Mouse (Mus musculus) kidney, adult 2 months (tissue): ENCODE data around the gene Ctnnbl1. TPM values are rescaled to one million over a fixed set of nuclear protein-coding genes. Genes with fewer than 3 reads are reported as not detected.

ENCODE experiments used
- DNase-seq: peaks from one replicate; pipeline ENCODE4 v3.0.0; 2021
- H3K27ac ChIP-seq: fragments of 200-500 bp; 2 replicates; pipeline ENCODE4 v1.5.1; 2012; ENCODE audit warnings: low read depth, low read length, control low read depth, inconsistent platforms; ENCODE audit not compliant: insufficient read depth
- H3K27me3 ChIP-seq: fragments of 200-500 bp; replicated peaks from 2 replicates; pipeline ENCODE4 v1.6.1; 2012; ENCODE audit warnings: mild to moderate bottlenecking, moderate library complexity, low read length, inconsistent platforms; ENCODE audit not compliant: control insufficient read depth, insufficient read depth
- H3K36me3 ChIP-seq: fragments of 200-500 bp; 2 replicates; pipeline ENCODE4 v1.6.1; 2012; ENCODE audit warnings: mild to moderate bottlenecking, moderate library complexity, low read length, inconsistent platforms; ENCODE audit not compliant: control insufficient read depth, insufficient read depth
- H3K4me1 ChIP-seq: fragments of 200-500 bp; 2 replicates; pipeline ENCODE4 v1.6.1; 2011; ENCODE audit warnings: low read length; ENCODE audit not compliant: control insufficient read depth, insufficient read depth
- H3K4me3 ChIP-seq: fragments of 200-500 bp; 2 replicates; pipeline ENCODE4 v1.5.1; 2011; ENCODE audit warnings: mild to moderate bottlenecking, low read depth, low read length, control low read depth; ENCODE audit not compliant: insufficient read depth
- CTCF ChIP-seq: fragments of 200-500 bp; conservative IDR thresholded peaks from 2 replicates; pipeline ENCODE4 v1.5.1; 2011; ENCODE audit warnings: low read depth, mild to moderate bottlenecking, control low read depth, low read length, moderate library complexity, mixed read lengths; ENCODE audit not compliant: insufficient read depth, insufficient read length
- POLR2A ChIP-seq: fragments of 200-500 bp; IDR thresholded peaks from one replicate; pipeline ENCODE4 v1.6.1; 2011; ENCODE audit warnings: low read depth, low read length, control low read depth
- WGBS: fragments of 180-500 bp; shearing (Covaris S2); methylation state at CpG from one replicate; pipeline ENCODE4 v1.1.7; 2018; 5-methylcytosine and 5-hydroxymethylcytosine counted together
- polyA plus RNA-seq: library from polyadenylated mRNA; depleted of rRNA; stranded (reverse); fragments of >200 nt; gene quantifications from 2 replicates; pipeline ENCODE4 v1.2.3, GENCODE M21; 2012

The Ctnnbl1 gene
- polyA plus RNA-seq, 1 experiment = 16.7 TPM

DNA sequence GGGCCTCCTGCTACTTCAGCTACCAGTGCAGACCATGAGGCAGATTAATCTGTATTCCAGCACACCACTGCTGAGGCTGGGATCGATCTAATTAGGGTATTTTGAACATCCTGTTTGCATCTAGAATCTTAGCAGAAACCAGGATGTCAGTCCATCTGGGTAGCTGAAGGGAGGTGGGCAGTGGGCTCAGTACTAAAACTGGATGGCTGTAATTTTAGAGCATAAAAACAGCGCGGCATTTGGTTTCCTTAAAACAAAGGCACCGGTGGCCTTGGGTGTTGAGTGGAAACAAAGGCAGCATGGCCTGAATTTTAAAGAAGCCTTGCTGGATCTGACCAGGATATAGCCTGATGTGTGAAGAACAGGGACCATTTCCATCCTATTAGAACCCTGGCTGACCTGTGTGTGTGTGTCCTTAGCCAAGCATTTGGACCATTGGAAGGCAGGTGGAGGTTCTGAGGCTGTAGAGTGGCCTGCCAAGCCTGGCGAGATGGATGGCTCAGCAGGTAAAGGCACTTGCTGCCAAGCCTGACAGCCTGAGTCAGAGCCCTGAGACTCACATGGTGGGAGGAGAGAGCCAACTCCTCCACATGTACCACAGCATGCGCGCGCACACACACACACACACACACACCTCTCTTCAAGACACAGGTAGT lies 122.0 kb downstream of the Ctnnbl1 start:
- H3K4me1 ChIP-seq = no peaks in the 10 kb centered on the region
- no peak overlapping the region for H3K4me3 ChIP-seq
- H3K36me3 ChIP-seq = no peaks in the 10 kb centered on the region
- TF ChIP-seq POLR2A = no peak
- TF ChIP-seq CTCF = no peak
- no peaks in the 10 kb centered on the region for H3K27me3 ChIP-seq
- no peak for DNase-seq
- 82% methylated on average over 8 of the region's 8 CpGs for WGBS
- H3K27ac ChIP-seq = no peak overlapping the region

DNA sequence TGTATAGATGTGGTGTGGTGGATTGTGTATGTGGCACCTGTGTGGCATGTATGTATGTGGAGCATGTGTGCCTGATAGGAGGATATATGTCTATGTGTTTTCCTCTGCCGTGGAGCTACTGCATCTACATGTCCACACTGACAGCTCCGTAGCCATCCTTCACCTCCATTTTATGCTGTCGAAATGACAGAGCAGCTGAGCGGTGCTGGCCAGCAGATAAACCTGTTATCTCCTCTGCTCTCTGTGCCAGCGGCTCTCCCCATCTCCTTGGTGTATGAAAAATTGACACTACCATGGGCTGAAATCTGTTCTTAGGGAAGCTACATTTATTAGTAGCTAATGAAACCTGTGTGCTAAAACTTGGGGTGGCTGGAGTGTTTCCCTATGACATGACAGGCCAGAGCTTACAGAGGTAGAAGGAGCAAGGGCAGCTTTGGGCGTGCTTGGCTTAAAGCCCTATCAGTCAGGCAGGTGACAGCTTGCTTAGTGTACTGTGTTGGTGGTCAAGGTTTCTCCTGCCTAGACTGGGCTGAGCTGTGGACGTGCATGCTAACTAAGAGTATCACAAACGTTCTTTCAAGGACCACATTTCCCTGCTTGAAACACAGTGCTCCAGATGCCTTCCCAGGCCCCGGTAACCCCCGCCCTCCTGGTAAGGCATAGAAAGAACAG lies 124.2 kb downstream of the Ctnnbl1 start:
- no peak for TF ChIP-seq CTCF
- no peak for TF ChIP-seq POLR2A
- WGBS = 86% methylated on average over 10 of the region's 10 CpGs
- no peak for DNase-seq
- H3K4me3 ChIP-seq = no peak overlapping the region
- no peaks in the 10 kb centered on the region for H3K36me3 ChIP-seq
- H3K27ac ChIP-seq = no peak overlapping the region
- no peaks in the 10 kb centered on the region for H3K27me3 ChIP-seq
- no peaks in the 10 kb centered on the region for H3K4me1 ChIP-seq

DNA sequence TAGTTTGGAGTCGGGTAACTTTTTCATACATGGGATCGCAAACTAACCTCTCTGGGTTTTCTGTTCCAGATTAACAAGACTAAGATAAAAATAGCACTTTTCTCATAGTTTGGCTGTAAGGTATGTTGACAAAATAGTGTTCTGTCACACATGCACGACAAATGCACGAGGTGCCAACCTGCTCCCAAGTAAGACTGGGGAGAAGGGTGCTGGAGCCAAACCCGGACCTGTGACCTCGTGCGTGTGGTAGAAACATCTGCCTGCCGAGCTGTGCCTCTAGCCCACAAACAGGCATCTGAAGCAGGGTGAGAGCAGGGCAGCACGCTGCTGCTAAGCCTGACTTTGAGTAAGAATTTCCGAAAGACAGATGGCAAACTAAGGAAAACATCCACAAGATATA lies 125.1 kb downstream of the Ctnnbl1 start:
- Histone ChIP-seq H3K27me3 (no peaks in the 10 kb centered on the region), H3K4me1 (no peaks in the 10 kb centered on the region), H3K4me3 (no peak overlapping the region), H3K36me3 (no peaks in the 10 kb centered on the region), H3K27ac (no peak overlapping the region)
- TF ChIP-seq POLR2A = no peak
- TF ChIP-seq CTCF = no peak
- WGBS = 82% methylated on average over 10 of the region's 10 CpGs
- no peak for DNase-seq

DNA sequence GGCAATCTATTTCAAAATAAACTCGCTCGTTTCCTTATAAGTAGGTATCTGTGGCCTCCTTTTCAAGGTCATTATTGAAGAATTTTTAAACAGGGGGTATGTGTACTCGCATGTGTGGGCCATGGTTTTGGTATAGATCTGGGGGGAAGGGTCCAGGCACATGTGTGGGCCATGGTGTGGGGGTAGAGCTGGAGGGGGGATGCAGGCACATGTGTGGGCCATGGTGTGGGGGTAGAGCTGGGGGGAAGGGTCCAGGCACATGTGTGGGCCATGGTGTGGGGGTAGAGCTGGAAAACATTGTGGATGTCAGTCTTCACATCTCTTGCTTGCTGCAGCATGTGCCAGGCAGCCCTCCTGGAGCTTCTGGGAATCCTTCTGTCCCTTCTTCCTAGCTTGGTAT lies 129.9 kb downstream of the Ctnnbl1 start:
- no peak for TF ChIP-seq POLR2A
- no peak for TF ChIP-seq CTCF
- Histone ChIP-seq H3K4me3 (no peak overlapping the region), H3K36me3 (no peaks in the 10 kb centered on the region), H3K4me1 (no peaks in the 10 kb centered on the region), H3K27ac (no peak overlapping the region), H3K27me3 (no peaks in the 10 kb centered on the region)
- 73% methylated on average over 3 of the region's 3 CpGs for WGBS
- no peak for DNase-seq

DNA sequence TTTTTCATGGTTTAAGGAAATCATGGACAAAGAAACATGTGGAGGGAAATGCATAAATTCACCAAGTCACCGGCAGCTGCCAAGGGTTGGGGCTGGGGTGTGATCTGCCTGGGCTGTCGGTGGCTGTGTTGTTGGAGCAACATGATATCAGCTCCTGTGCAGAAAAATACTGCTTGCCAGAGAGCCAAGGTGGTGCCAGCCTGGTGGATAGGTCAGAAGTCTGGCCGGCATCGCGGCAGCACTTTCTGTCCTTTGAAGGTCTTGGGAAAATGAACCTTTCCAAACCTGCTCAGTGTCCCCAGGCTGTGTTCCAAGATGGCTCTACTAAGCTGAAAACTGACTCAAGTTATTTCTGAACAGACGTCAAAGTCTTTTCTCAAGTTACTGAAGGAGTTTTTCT lies 133.0 kb downstream of the Ctnnbl1 start:
- no peaks in the 10 kb centered on the region for H3K36me3 ChIP-seq
- H3K4me1 ChIP-seq = no peaks in the 10 kb centered on the region
- no peaks in the 10 kb centered on the region for H3K27me3 ChIP-seq
- DNase-seq = peak; percentile 24
- WGBS = 45% methylated on average over 6 of the region's 6 CpGs
- no peak overlapping the region for H3K27ac ChIP-seq
- TF ChIP-seq POLR2A (no peak), CTCF (no peak)
- H3K4me3 ChIP-seq = no peak overlapping the region

DNA sequence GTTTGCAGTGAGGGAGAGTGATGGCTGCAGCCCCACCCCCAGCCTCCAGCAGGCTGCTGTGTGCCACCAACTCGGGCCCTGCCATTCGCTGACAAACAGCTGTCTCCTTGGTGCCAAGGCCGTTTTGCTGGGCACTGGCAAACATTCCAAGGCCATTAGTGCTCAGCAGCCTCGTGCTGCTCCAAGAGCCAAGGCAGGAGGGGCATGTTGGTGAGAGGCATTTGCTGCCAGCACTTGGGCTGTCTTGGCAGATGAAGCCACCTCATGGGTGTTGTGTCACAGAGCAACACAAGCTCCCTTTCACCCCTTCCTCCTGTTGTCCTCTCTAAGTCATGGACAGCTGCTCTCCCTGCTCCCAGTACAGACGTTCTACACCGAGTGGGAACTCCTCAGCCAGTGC lies 136.0 kb downstream of the Ctnnbl1 start:
- H3K4me1 ChIP-seq = no peaks in the 10 kb centered on the region
- no peak overlapping the region for H3K27ac ChIP-seq
- H3K36me3 ChIP-seq = no peaks in the 10 kb centered on the region
- no peaks in the 10 kb centered on the region for H3K27me3 ChIP-seq
- TF ChIP-seq POLR2A (no peak), CTCF (no peak)
- H3K4me3 ChIP-seq = no peak overlapping the region
- DNase-seq = peak; percentile 69
- WGBS = 55% methylated on average over 6 of the region's 6 CpGs

DNA sequence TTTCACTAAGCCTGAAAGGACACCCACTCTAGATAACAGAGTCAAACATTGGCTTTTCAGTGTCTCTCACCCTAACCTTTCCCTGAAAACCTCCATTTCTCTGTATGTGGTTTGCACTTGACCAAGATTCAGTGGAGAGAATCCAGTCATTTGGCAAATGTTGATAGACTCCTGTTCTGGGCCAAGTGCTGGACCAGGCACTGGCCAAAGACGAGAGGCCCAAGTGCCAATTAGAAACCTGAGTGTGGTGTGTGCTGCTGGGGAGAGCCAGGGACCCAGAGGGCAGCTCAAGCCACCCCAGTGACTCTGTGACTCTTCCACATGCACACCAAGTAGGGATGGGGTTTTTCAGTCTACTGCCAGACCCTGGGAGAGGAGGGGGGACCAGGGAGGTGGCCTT lies 136.5 kb downstream of the Ctnnbl1 start:
- Histone ChIP-seq H3K4me1 (no peaks in the 10 kb centered on the region), H3K36me3 (no peaks in the 10 kb centered on the region), H3K27me3 (no peaks in the 10 kb centered on the region), H3K27ac (no peak overlapping the region), H3K4me3 (no peak overlapping the region)
- TF ChIP-seq CTCF = no peak
- no peak for TF ChIP-seq POLR2A
- WGBS = 71% methylated on average over 1 of the region's 1 CpGs
- DNase-seq = no peak

DNA sequence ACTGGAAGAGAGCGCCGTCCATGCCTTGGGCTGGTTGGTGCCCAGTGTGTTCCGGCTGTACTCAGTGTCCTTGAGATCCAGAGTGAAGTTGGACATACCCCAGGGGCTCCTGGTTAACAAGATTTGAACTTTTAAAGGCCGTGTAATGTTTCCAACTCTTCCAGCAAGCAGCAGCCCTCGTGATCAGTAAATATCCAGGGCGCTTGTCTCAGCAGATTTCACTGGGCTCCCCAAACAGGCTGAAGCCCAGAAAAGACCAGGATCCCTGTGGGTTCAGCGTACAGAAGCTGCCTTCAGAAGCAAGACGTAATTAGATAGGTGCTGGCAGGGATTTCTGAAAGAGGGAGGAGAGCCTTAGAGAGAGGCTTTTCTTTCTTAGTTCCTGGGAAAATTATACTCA lies 137.9 kb downstream of the Ctnnbl1 start:
- 54% methylated on average over 8 of the region's 8 CpGs for WGBS
- DNase-seq = peak; percentile 60
- Histone ChIP-seq H3K27me3 (no peaks in the 10 kb centered on the region), H3K36me3 (no peaks in the 10 kb centered on the region), H3K4me1 (no peaks in the 10 kb centered on the region), H3K4me3 (no peak overlapping the region), H3K27ac (no peak overlapping the region)
- TF ChIP-seq POLR2A = no peak
- no peak for TF ChIP-seq CTCF
